Mouse (Mus musculus) lung, adult 2 months (tissue): ENCODE results near the gene Ak5.

Experiments
- CTCF ChIP-seq: fragments of 200-500 bp; IDR thresholded peaks from 2 replicates; pipeline ENCODE4 v1.5.1; 2011; ENCODE audit warnings: mild to moderate bottlenecking, low read length, control low read depth; ENCODE audit not compliant: insufficient read depth
- POLR2A ChIP-seq: fragments of 200-500 bp; IDR thresholded peaks from 2 replicates; pipeline ENCODE4 v1.6.1; 2011; ENCODE audit warnings: low read depth, mild to moderate bottlenecking, control low read depth, low read length, borderline replicate concordance; ENCODE audit errors: extremely low read depth

GRCm38 (mm10) chr3:152467312-152467711, 200.8 kb downstream of the Ak5 start:
- TF ChIP-seq POLR2A (no peak), CTCF (no peak)
